9 mouse cellular contexts compared by ENCODE assay signal in genomic region chr5:63874880-63875279, GRCm38 (mm10).
A peak's percentile ranks its signal among the peaks of the same experiment; 100 is the strongest.
DNase-seq lines count a peak whose midpoint lies in the region; ATAC-seq and TF ChIP-seq lines count a peak whose summit lies in the region.
"Had no signal": no experiment of that assay in that cellular context is flagged by ENCODE, and none has a peak within 500 bp of the region (broad histone marks: within the 10 kb centered on the region; RNA-seq: fewer than 3 reads in every experiment).

No protein-coding gene starts in this region.

- WGBS in heart, embryonic 10.5 days, result 60% methylated on average over 16 of the region's 16 CpGs
- WGBS in heart, adult 2 months, result 55% methylated on average over 16 of the region's 16 CpGs

- H3K4me3 ChIP-seq in heart, embryonic 10.5 days, result no peak overlapping the region
- H3K4me3 ChIP-seq in heart, adult 2 months, result no peak overlapping the region
- H3K4me3 ChIP-seq in gastrocnemius, adult 2 months, result no peak overlapping the region

- TF ChIP-seq CTCF in heart, adult 2 months (IDR thresholded peaks at IDR 0.05), result no peak
- TF ChIP-seq CTCF in gastrocnemius, adult 2 months (IDR thresholded peaks at IDR 0.05), result no peak

- intact Hi-C loops in heart, adult 2 months (cut with DNase I), result no loop called here
- intact Hi-C loops in gastrocnemius, adult 2 months (cut with DNase I), result no loop called here

- no peaks in the 10 kb centered on the region for H3K36me3 ChIP-seq in heart, embryonic 10.5 days
- no peaks in the 10 kb centered on the region for H3K36me3 ChIP-seq in heart, adult 2 months (ENCODE audit: control insufficient read depth, insufficient read depth, low read length)

- H3K4me1 ChIP-seq in heart, embryonic 10.5 days, result no peaks in the 10 kb centered on the region
- no peaks in the 10 kb centered on the region for H3K4me1 ChIP-seq in heart, adult 2 months (ENCODE audit: control insufficient read depth, insufficient read depth, low read length)

- no peaks in the 10 kb centered on the region for H3K79me2 ChIP-seq in heart, adult 2 months (replicated peaks; ENCODE audit: control insufficient read depth, insufficient read depth, low read length)

- no peak for DNase-seq in heart, embryonic 10.5 days (ENCODE audit: low spot score)
- no peak for DNase-seq in heart, adult 2 months
- DNase-seq in embryo, embryonic 10.5 days (ENCODE audit: low spot score), result peak; percentile 56
- DNase-seq in kidney, postnatal 14 days, result peak; percentile 57
- peak; percentile 44 to 52 for DNase-seq in lung, postnatal 4 days
- no peak for DNase-seq in frontal cortex, postnatal 25 days (ENCODE audit: low spot score in 2 of 2)
- no peak for DNase-seq in gastrocnemius, adult 2 months
- DNase-seq: left cerebral cortex, postnatal 4 days had no signal

- no peak for TF ChIP-seq EP300 in heart, adult 2 months (IDR thresholded peaks at IDR 0.05; ENCODE audit: insufficient read depth, low read depth, low read length)

- H3K27me3 ChIP-seq in heart, embryonic 10.5 days (ENCODE audit: insufficient read depth, poor library complexity, severe bottlenecking), result no peaks in the 10 kb centered on the region
- no peaks in the 10 kb centered on the region for H3K27me3 ChIP-seq in heart, adult 2 months (ENCODE audit: control insufficient read depth, insufficient read depth, low read length)

- no peak for ATAC-seq in megakaryocyte-erythroid progenitor cell, adult 5-6 weeks (replicated peaks; ENCODE audit: low FRiP score, low TSS enrichment, poor library complexity, severe bottlenecking)

- H3K9me3 ChIP-seq in heart, embryonic 10.5 days, result no peaks in the 10 kb centered on the region

- 0 out of 2 replicates have a peak overlapping the region, but pooled peaks have one; percentile 29 for H3K27ac ChIP-seq in heart, embryonic 10.5 days
- H3K27ac ChIP-seq in heart, adult 2 months, result no peak overlapping the region
- no peak overlapping the region for H3K27ac ChIP-seq in gastrocnemius, adult 2 months

- H3K9ac ChIP-seq in heart, adult 2 months (ENCODE audit: low read depth, low read length), result no peak overlapping the region

- TF ChIP-seq POLR2A in heart, adult 2 months (IDR thresholded peaks at IDR 0.05; ENCODE audit: insufficient read depth, low read depth, low read length), result no peak

Comparison
In these comparisons a context has a peak if more than half of its experiments do, and no peak if none do; other contexts are left out.
1. DNase-seq: peak in embryo, embryonic 10.5 days (single experiment), kidney, postnatal 14 days (single experiment) and lung, postnatal 4 days (2 of 2); none in heart, embryonic 10.5 days (single experiment), heart, adult 2 months (0 of 2), frontal cortex, postnatal 25 days (0 of 2) and gastrocnemius, adult 2 months (single experiment).